Mouse (Mus musculus) intestine, embryonic 15.5 days (tissue): ENCODE data around the gene Olfml2a. TPM values are rescaled to one million over a fixed set of nuclear protein-coding genes. Genes with fewer than 3 reads are reported as not detected.
A peak's percentile ranks its signal among the peaks of the same experiment; 100 is the strongest.

Experiments
- ATAC-seq: fragments of 200-750 bp; cut with Nextera tagmentation; 2 replicates; pipeline ENCODE4 v1.8.0; 2017; ENCODE audit warnings: moderate TSS enrichment, moderate library complexity
- H3K27ac ChIP-seq: fragments of 300-500 bp; sonication (generic); 2 replicates; pipeline ENCODE4 v1.5.1; 2015; ENCODE audit warnings: mild to moderate bottlenecking, inconsistent platforms
- H3K27me3 ChIP-seq: fragments of 300-500 bp; sonication (generic); replicated peaks from 2 replicates; pipeline ENCODE4 v1.6.1; 2015; ENCODE audit warnings: inconsistent platforms
- H3K36me3 ChIP-seq: fragments of 300-500 bp; sonication (generic); 2 replicates; pipeline ENCODE4 v1.6.1; 2015; ENCODE audit warnings: inconsistent platforms
- H3K4me1 ChIP-seq: fragments of 300-500 bp; sonication (generic); replicated peaks from 2 replicates; pipeline ENCODE4 v1.6.1; 2015; ENCODE audit warnings: inconsistent platforms
- H3K4me2 ChIP-seq: fragments of 300-500 bp; sonication (generic); replicated peaks from 2 replicates; pipeline ENCODE4 v1.6.1; 2015; ENCODE audit warnings: mild to moderate bottlenecking, inconsistent platforms
- H3K4me3 ChIP-seq: fragments of 300-500 bp; sonication (generic); replicated peaks from 2 replicates; pipeline ENCODE4 v1.5.1; 2015; ENCODE audit warnings: inconsistent platforms
- H3K9ac ChIP-seq: fragments of 300-500 bp; sonication (generic); 2 replicates; pipeline ENCODE4 v1.6.1; 2015; ENCODE audit warnings: inconsistent platforms
- H3K9me3 ChIP-seq: fragments of 300-500 bp; sonication (generic); 2 replicates; pipeline ENCODE4 v1.6.1; 2016; ENCODE audit warnings: inconsistent platforms
- WGBS: fragments of 180-500 bp; shearing (Covaris S2); methylation state at CpG from one replicate; pipeline ENCODE4 v1.1.7; 2015; 5-methylcytosine and 5-hydroxymethylcytosine counted together
- polyA plus RNA-seq: library from polyadenylated mRNA; unstranded; fragments of >200 nt; fragmentation: Nextera tagmentation; extraction: Ambion mirVana; gene quantifications from 2 replicates; pipeline ENCODE4 v1.2.1, GENCODE M21; 2015

The Olfml2a gene
- polyA plus RNA-seq, 1 experiment from 2014 or later, result 2.3 TPM

- 68% methylated on average over 2 of the region's 2 CpGs for WGBS
- no peak overlapping the region for H3K4me3 ChIP-seq
- no peak overlapping the region for H3K9ac ChIP-seq
- H3K4me2 ChIP-seq, result no peak overlapping the region
- ATAC-seq, result no peak
- no peaks in the 10 kb centered on the region for H3K36me3 ChIP-seq
- H3K9me3 ChIP-seq, result no peaks in the 10 kb centered on the region
- H3K27me3 ChIP-seq, result no peaks in the 10 kb centered on the region
- no peaks in the 10 kb centered on the region for H3K4me1 ChIP-seq
- no peak overlapping the region for H3K27ac ChIP-seq
Observed at GRCm38 (mm10) chr2:38941898-38942297, 10.1 kb downstream of the Olfml2a start.

DNA sequence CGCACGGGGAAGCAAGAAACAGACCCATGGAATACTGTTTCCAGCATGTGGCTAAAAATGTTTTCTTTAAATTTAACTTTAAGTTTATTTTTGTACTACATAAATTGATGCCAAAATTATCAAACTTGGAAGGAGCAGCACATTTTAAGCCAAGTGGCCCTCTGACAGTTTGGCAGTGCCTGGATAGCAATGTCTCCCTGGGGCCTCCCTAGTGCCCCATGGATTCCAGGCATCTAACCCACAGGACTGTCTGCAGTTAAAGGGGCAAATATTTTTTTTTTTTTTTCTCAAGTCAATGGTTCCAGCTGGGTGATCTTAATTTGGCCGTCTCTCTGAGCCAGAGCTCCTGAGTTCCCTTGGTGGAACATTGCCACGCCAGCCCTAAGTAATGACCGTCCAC is 11.4 kb downstream of the Olfml2a start:
- H3K9me3 ChIP-seq, result no peaks in the 10 kb centered on the region
- no peaks in the 10 kb centered on the region for H3K27me3 ChIP-seq
- H3K4me2 ChIP-seq, result no peak overlapping the region
- H3K4me3 ChIP-seq, result no peak overlapping the region
- WGBS, result 89% methylated on average over 5 of the region's 5 CpGs
- H3K27ac ChIP-seq, result no peak overlapping the region
- ATAC-seq, result no peak
- no peak overlapping the region for H3K9ac ChIP-seq
- H3K36me3 ChIP-seq, result no peaks in the 10 kb centered on the region
- H3K4me1 ChIP-seq, result no peaks in the 10 kb centered on the region

DNA sequence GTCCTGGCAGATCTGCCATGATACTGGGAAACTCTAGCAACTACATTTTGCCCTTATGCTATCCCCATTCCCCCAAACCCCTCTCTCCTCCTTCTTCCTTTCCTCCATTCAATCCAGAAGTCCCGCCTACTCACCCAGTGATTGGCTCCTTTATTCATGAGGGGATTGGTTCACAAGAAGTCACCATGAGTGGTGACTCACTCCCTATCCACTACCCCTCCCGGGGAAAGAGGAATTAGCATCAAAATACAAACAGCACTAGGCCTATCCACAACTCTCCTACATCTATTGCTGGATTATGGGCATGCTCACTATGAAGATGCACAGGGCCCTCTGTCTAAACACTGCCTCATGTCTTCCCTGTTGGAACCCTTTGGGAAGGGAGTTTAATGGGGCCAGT is 12.2 kb downstream of the Olfml2a start:
- 55% methylated on average over 2 of the region's 2 CpGs for WGBS
- no peak for ATAC-seq

GRCm38 (mm10) chr2:38944460-38945161 is 12.8 kb downstream of the Olfml2a start:
- no peaks in the 10 kb centered on the region for H3K9me3 ChIP-seq
- H3K27ac ChIP-seq, result no peak overlapping the region
- no peak overlapping the region for H3K4me3 ChIP-seq
- H3K4me1 ChIP-seq, result no peaks in the 10 kb centered on the region
- no peak overlapping the region for H3K9ac ChIP-seq
- ATAC-seq, result 0 out of 2 replicates have a peak, but pooled peaks have one; percentile 28
- 77% methylated on average over 3 of the region's 3 CpGs for WGBS
- no peaks in the 10 kb centered on the region for H3K27me3 ChIP-seq
- H3K4me2 ChIP-seq, result no peak overlapping the region
- H3K36me3 ChIP-seq, result no peaks in the 10 kb centered on the region

More for the DNA sequence above, 12.2 kb downstream of the Olfml2a start:
- no peaks in the 10 kb centered on the region for H3K9me3 ChIP-seq
- no peaks in the 10 kb centered on the region for H3K27me3 ChIP-seq
- no peak overlapping the region for H3K4me2 ChIP-seq
- H3K9ac ChIP-seq, result no peak overlapping the region
- H3K36me3 ChIP-seq, result no peaks in the 10 kb centered on the region
- H3K4me3 ChIP-seq, result no peak overlapping the region
- no peaks in the 10 kb centered on the region for H3K4me1 ChIP-seq
- no peak overlapping the region for H3K27ac ChIP-seq

DNA sequence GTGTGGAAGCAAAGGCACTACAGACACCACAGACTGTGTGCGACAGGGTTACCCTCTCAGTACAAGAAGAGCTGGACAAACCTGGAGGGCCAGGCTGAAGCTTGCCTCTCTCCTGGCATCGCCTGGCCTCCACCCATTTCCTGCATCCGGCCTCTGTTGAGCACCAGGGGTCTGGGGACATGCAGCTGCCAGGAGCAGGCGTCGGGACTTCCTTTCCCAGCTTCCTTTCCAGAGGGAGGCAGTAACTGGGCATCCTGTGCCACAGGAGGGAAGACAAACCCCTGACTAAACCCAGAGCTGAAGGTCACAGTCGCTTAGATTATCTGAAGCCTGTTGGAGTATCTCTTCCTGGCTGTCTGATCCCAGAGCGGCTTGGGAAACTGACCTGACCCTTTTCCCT is 15.8 kb downstream of the Olfml2a start:
- Histone ChIP-seq H3K9ac (no peak overlapping the region), H3K27me3 (no peaks in the 10 kb centered on the region), H3K4me2 (no peak overlapping the region), H3K4me1 (no peaks in the 10 kb centered on the region), H3K27ac (no peak overlapping the region), H3K36me3 (no peaks in the 10 kb centered on the region), H3K4me3 (no peak overlapping the region), H3K9me3 (no peaks in the 10 kb centered on the region)
- WGBS, result 55% methylated on average over 7 of the region's 7 CpGs
- ATAC-seq, result no peak

- 73% methylated on average over 7 of the region's 7 CpGs for WGBS
- H3K9ac ChIP-seq, result no peak overlapping the region
- no peaks in the 10 kb centered on the region for H3K27me3 ChIP-seq
- H3K4me3 ChIP-seq, result no peak overlapping the region
- H3K4me1 ChIP-seq, result no peaks in the 10 kb centered on the region
- no peak overlapping the region for H3K4me2 ChIP-seq
- no peak overlapping the region for H3K27ac ChIP-seq
- no peaks in the 10 kb centered on the region for H3K9me3 ChIP-seq
- ATAC-seq, result peak; percentile 57
- H3K36me3 ChIP-seq, result no peaks in the 10 kb centered on the region
Observed at GRCm38 (mm10) chr2:38950281-38950719, 18.5 kb downstream of the Olfml2a start.

- Histone ChIP-seq H3K27ac (no peak overlapping the region), H3K9me3 (no peaks in the 10 kb centered on the region)
- ATAC-seq, result no peak
Observed at GRCm38 (mm10) chr2:38953152-38953883, 21.5 kb downstream of the Olfml2a start.

GRCm38 (mm10) chr2:38956062-38956461 is 24.3 kb downstream of the Olfml2a start:
- H3K4me3 ChIP-seq, result no peak overlapping the region
- no peak overlapping the region for H3K27ac ChIP-seq
- H3K9ac ChIP-seq, result no peak overlapping the region
- no peaks in the 10 kb centered on the region for H3K4me1 ChIP-seq
- WGBS, result 67% methylated on average over 2 of the region's 2 CpGs
- H3K9me3 ChIP-seq, result no peaks in the 10 kb centered on the region
- H3K27me3 ChIP-seq, result no peaks in the 10 kb centered on the region
- H3K4me2 ChIP-seq, result no peak overlapping the region
- H3K36me3 ChIP-seq, result no peaks in the 10 kb centered on the region
- ATAC-seq, result no peak

More at GRCm38 (mm10) chr2:38953152-38953883, 21.5 kb downstream of the Olfml2a start:
- no peak overlapping the region for H3K4me3 ChIP-seq
- 79% methylated on average over 5 of the region's 5 CpGs for WGBS
- no peaks in the 10 kb centered on the region for H3K27me3 ChIP-seq
- no peaks in the 10 kb centered on the region for H3K36me3 ChIP-seq
- H3K9ac ChIP-seq, result no peak overlapping the region
- H3K4me2 ChIP-seq, result no peak overlapping the region
- H3K4me1 ChIP-seq, result no peaks in the 10 kb centered on the region

DNA sequence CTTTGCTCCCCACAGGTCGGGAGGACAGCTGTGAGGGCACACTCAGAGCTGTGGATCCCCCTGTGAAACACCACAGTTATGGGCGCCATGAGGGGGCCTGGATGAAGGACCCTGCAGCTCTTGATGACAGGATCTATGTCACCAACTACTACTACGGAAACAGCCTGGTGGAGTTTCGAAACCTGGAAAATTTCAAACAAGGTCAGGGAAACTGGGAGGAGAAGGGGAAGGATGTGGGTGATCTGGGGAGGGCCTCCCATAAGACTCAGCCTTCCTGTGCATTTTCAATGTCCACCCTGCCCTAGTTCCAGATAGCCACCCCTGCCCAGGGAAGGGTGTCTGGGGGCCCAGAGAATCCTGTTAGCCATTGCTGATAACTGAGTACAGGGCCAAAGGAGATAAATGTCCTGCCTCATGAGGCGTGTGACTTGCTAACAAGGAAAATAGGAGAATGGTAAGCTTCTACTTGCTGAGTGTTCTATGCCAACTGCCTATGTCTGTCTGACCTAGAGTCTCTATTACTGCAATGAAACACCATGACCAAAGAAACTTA is 26.0 kb downstream of the Olfml2a start:
- 79% methylated on average over 5 of the region's 5 CpGs for WGBS
- no peaks in the 10 kb centered on the region for H3K4me1 ChIP-seq
- no peaks in the 10 kb centered on the region for H3K27me3 ChIP-seq
- H3K27ac ChIP-seq, result no peak overlapping the region
- H3K4me3 ChIP-seq, result no peak overlapping the region
- H3K36me3 ChIP-seq, result no peaks in the 10 kb centered on the region
- no peaks in the 10 kb centered on the region for H3K9me3 ChIP-seq
- ATAC-seq, result no peak
- H3K4me2 ChIP-seq, result no peak overlapping the region
- no peak overlapping the region for H3K9ac ChIP-seq

- H3K4me2 ChIP-seq, result no peak overlapping the region
Observed at GRCm38 (mm10) chr2:38964198-38964597, 32.4 kb downstream of the Olfml2a start.

GRCm38 (mm10) chr2:38969650-38970049 is 37.9 kb downstream of the Olfml2a start:
- Histone ChIP-seq H3K27me3 (no peaks in the 10 kb centered on the region), H3K9ac (no peak overlapping the region), H3K36me3 (no peaks in the 10 kb centered on the region), H3K9me3 (no peaks in the 10 kb centered on the region), H3K4me1 (no peaks in the 10 kb centered on the region), H3K27ac (no peak overlapping the region), H3K4me2 (no peak overlapping the region), H3K4me3 (no peak overlapping the region)
- ATAC-seq, result no peak
- 85% methylated on average over 2 of the region's 2 CpGs for WGBS

More at GRCm38 (mm10) chr2:38964198-38964597, 32.4 kb downstream of the Olfml2a start:
- H3K27me3 ChIP-seq, result no peaks in the 10 kb centered on the region
- ATAC-seq, result no peak; the same call in 1 of the 2 replicates
- H3K9ac ChIP-seq, result no peak overlapping the region
- WGBS, result 17% methylated on average over 4 of the region's 4 CpGs
- H3K9me3 ChIP-seq, result no peaks in the 10 kb centered on the region
- H3K27ac ChIP-seq, result no peak overlapping the region
- no peaks in the 10 kb centered on the region for H3K36me3 ChIP-seq
- no peak overlapping the region for H3K4me3 ChIP-seq
- H3K4me1 ChIP-seq, result no peaks in the 10 kb centered on the region

- H3K9ac ChIP-seq, result no peak overlapping the region
- WGBS, result 61% methylated on average over 5 of the region's 5 CpGs
- H3K27ac ChIP-seq, result no peak overlapping the region
- H3K27me3 ChIP-seq, result no peaks in the 10 kb centered on the region
- H3K4me2 ChIP-seq, result no peak overlapping the region
- H3K4me1 ChIP-seq, result no peaks in the 10 kb centered on the region
- no peaks in the 10 kb centered on the region for H3K36me3 ChIP-seq
- H3K4me3 ChIP-seq, result no peak overlapping the region
- ATAC-seq, result peak; percentile 84
- H3K9me3 ChIP-seq, result no peaks in the 10 kb centered on the region
Observed at GRCm38 (mm10) chr2:38970057-38970456, 38.3 kb downstream of the Olfml2a start.
